Mouse (Mus musculus): ENCODE data around the gene Dnajc14. TPM values are rescaled to one million over a fixed set of nuclear protein-coding genes. Genes with fewer than 3 reads are reported as not detected.
"Not testable (repeated sequence)": the region's sequence is repeated elsewhere in the genome, so short reads cannot be mapped to it uniquely, and the experiment has no call there.

Gene Dnajc14
- polyA plus RNA-seq, 1 experiment from 2014 or later = 56.0 TPM

DNA sequence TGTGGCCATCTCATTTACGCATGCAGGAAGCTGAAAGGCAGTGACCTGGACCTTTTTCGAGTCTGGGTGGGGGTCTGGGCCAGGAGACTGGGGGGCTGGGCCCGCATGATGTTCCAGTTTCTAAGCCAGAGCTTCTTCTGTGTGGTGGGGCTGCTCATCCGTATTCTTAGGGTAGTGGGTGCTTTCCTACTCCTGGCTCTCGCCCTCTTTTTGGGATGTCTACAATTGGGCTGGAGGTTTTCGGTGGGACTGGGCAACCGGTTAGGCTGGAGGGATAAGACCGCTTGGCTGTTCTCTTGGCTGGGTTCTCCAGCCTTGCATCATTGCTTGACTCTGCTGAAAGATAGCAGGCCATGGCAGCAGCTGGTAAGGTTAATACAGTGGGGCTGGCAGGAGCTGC, 3.2 kb downstream of the Dnajc14 start:
- Histone ChIP-seq H3K9ac (ENCODE audit: low read length) (peak overlapping the region; percentile 72), H3K27me3 (ENCODE audit: control insufficient read depth, insufficient read depth, low read depth, low read length) (no peaks in the 10 kb centered on the region), H3K9me3 (ENCODE audit: control insufficient read depth, low read length) (no peaks in the 10 kb centered on the region), H3K4me1 (replicated peaks; ENCODE audit: control insufficient read depth, insufficient read depth, low read length) (peaks cover 38% of the 10 kb centered on the region), H3K36me3 (ENCODE audit: control insufficient read depth, insufficient read depth, low read length) (peaks cover 3% of the 10 kb centered on the region; the same call in 1 of the 2 replicates), H3K4me2 (ENCODE audit: low read depth, low read length) (peak overlapping the region; percentile 64), H3K27ac (ENCODE audit: low read length) (no peak overlapping the region), H3K4me3 (ENCODE audit: low read length) (peak overlapping the region; percentile 84)
- ATAC-seq (ENCODE audit: low read depth) = no peak
- 86% methylated on average over 8 of the region's 8 CpGs for WGBS

DNA sequence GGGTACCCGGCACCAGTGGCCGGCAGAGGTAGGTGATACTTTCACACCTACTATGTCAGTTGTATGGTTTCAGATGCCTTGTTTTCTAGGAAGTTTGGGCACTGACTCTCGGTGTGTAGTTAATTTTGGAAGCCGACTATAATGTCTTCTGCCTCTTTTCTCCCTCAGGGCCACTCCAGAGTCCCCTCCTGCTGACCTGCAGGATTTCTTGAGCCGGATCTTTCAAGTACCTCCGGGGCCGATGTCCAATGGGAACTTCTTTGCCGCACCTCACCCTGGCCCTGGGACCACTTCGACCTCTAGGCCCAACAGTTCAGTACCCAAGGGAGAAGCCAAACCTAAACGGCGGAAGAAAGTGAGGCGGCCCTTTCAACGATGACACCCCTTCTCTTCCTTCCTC, 13.2 kb downstream of the Dnajc14 start, which contains the start of gene Sarnp:
Sarnp (plus strand) TSS at position 301 of the 400 bp plus-strand sequence.
- H3K4me3 ChIP-seq (ENCODE audit: low read length) = no peak within 1 kb of the TSS
- H3K9me3 ChIP-seq (ENCODE audit: control insufficient read depth, low read length) = no peaks in the 10 kb centered on the region
- H3K27ac ChIP-seq (ENCODE audit: low read length) = no peak within 1 kb of the TSS
- WGBS = 87% methylated on average over 13 of the region's 13 CpGs
- H3K4me2 ChIP-seq (ENCODE audit: low read depth, low read length) = no peak within 1 kb of the TSS
- no peak for ATAC-seq (ENCODE audit: low read depth)
- H3K27me3 ChIP-seq (ENCODE audit: control insufficient read depth, insufficient read depth, low read depth, low read length) = no peaks in the 10 kb centered on the region
- H3K4me1 ChIP-seq (replicated peaks; ENCODE audit: control insufficient read depth, insufficient read depth, low read length) = peaks cover 9% of the 10 kb centered on the region
- H3K36me3 ChIP-seq (ENCODE audit: control insufficient read depth, insufficient read depth, low read length) = peaks cover 36% of the 10 kb centered on the region
- H3K9ac ChIP-seq (ENCODE audit: low read length) = no peak within 1 kb of the TSS

DNA sequence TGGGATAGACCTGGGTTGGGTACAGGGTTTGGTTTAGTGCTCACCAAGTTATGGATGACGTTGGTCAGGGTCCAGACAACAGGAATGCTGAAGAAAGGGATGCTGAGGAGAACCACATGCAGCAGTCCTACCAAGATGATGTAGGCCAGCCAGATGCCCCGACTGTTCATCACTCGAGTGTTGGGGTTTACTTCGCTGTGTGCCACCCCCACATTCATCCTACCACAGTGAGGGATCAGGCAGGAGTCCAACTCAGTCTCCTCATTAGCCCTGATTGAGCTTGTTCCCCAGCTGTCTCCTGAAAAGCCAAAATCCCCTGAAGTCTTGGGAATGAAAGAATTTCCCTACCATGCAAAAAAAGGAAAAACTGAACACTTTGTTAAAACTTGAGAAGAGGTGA, 16.4 kb downstream of the Dnajc14 start:
- Histone ChIP-seq H3K27me3 (ENCODE audit: control insufficient read depth, insufficient read depth, low read depth, low read length) (no peaks in the 10 kb centered on the region), H3K4me2 (ENCODE audit: low read depth, low read length) (no peak overlapping the region), H3K36me3 (ENCODE audit: control insufficient read depth, insufficient read depth, low read length) (peaks cover 23% of the 10 kb centered on the region), H3K27ac (ENCODE audit: low read length) (no peak overlapping the region), H3K4me3 (ENCODE audit: low read length) (no peak overlapping the region), H3K9me3 (ENCODE audit: control insufficient read depth, low read length) (no peaks in the 10 kb centered on the region), H3K4me1 (replicated peaks; ENCODE audit: control insufficient read depth, insufficient read depth, low read length) (peaks cover 13% of the 10 kb centered on the region), H3K9ac (ENCODE audit: low read length) (no peak overlapping the region)
- no peak for ATAC-seq (ENCODE audit: low read depth)
- 85% methylated on average over 4 of the region's 4 CpGs for WGBS

DNA sequence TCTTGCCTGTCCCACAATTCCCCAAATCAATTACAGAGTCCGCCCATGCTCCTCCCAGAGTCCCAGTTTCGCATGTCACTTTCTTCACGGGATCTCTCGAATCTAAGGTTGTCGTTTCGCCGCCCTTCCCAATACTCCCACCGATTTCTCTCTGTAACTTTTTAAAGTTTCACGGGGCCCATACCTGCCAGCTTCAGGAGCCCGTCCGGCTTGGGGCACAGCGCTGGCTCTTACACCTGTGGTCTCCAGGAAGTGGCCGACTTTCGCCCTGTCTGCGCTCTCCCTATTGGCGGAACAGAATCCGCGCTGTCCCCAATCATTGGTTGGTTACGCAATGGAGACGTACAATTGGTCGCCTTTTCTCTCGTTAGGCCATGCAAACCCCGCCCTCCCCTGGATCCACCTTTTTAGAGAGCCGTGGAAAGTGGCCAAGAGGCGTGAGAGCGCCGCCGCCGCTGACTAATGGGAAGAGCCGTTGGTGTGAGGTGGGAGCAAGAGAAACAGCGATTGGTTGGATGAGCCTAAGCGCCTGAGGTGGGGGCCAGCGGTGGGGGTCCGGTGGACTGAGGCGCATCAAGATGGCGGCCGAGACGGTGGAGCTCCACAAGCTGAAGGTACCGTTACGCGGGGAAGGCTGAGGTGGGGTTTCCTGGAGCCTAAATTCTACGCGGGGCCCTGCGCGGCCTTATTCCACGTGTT, 17.6 kb downstream of the Dnajc14 start, which contains the start of gene Ormdl2:
Ormdl2 (minus strand) TSS at position 288 of the 699 bp plus-strand sequence.
- Histone ChIP-seq H3K9me3 (ENCODE audit: control insufficient read depth, low read length) (no peaks in the 10 kb centered on the region), H3K36me3 (ENCODE audit: control insufficient read depth, insufficient read depth, low read length) (peaks cover 21% of the 10 kb centered on the region), H3K4me2 (ENCODE audit: low read depth, low read length) (peak within 1 kb of the TSS; percentile 77), H3K9ac (ENCODE audit: low read length) (peak within 1 kb of the TSS; percentile 86), H3K27me3 (ENCODE audit: control insufficient read depth, insufficient read depth, low read depth, low read length) (no peaks in the 10 kb centered on the region), H3K27ac (ENCODE audit: low read length) (peak within 1 kb of the TSS; percentile 47), H3K4me3 (ENCODE audit: low read length) (peak within 1 kb of the TSS; percentile 85), H3K4me1 (replicated peaks; ENCODE audit: control insufficient read depth, insufficient read depth, low read length) (peaks cover 13% of the 10 kb centered on the region)
- ATAC-seq (ENCODE audit: low read depth) = peak; percentile 100
- under 1% methylated on average over 46 of the region's 46 CpGs for WGBS

DNA sequence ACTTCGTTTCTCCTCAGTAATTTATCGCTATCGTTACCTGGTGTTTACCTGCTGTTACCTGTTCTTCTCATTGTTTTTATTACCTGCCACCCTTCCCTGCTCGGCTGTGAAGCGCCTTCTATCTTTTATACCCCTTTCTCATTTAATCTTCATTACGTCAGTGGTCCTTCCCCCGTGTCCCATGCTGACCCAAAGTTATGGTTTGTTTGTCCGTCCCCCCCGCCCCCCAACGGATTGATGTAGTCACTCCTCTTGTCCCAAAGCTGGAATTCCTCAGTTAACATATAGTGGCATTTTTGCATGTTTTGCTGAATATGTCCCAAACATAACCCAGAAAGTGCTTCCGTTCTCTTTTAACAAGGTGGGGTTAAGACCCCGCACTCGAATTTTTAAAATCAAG, 18.3 kb downstream of the Dnajc14 start:
- Histone ChIP-seq H3K36me3 (ENCODE audit: control insufficient read depth, insufficient read depth, low read length) (peaks cover 17% of the 10 kb centered on the region), H3K4me1 (replicated peaks; ENCODE audit: control insufficient read depth, insufficient read depth, low read length) (peaks cover 13% of the 10 kb centered on the region), H3K9ac (ENCODE audit: low read length) (peak overlapping the region; percentile 86), H3K4me3 (ENCODE audit: low read length) (peak overlapping the region; percentile 85), H3K9me3 (ENCODE audit: control insufficient read depth, low read length) (no peaks in the 10 kb centered on the region), H3K27me3 (ENCODE audit: control insufficient read depth, insufficient read depth, low read depth, low read length) (no peaks in the 10 kb centered on the region), H3K27ac (ENCODE audit: low read length) (peak overlapping the region; percentile 47), H3K4me2 (ENCODE audit: low read depth, low read length) (peak overlapping the region; percentile 77)
- ATAC-seq (ENCODE audit: low read depth) = no peak
- WGBS = 2% methylated on average over 13 of the region's 13 CpGs

DNA sequence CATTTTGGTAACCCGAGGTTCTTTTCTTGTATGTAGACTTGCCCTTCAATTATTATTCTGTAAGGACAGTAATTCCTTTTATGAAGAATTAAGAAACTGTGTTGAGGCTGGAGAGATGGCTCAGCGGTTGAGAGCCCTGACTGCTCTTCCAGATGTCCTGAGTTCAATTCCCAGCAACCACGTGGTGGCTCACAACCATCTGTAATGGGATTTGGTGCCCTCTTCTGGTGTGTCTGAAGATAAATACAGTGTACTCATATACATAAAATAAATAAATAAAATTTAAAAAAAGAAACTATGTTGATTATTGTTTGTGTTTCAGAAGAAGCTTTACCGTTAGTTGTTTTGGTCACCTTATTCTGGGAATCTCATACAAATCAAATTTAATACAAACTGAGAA, 19.2 kb downstream of the Dnajc14 start:
- not testable (repeated sequence) for H3K9ac ChIP-seq (ENCODE audit: low read length); ATAC-seq (ENCODE audit: low read depth); H3K9me3 ChIP-seq (ENCODE audit: control insufficient read depth, low read length); H3K27ac ChIP-seq (ENCODE audit: low read length); H3K27me3 ChIP-seq (ENCODE audit: control insufficient read depth, insufficient read depth, low read depth, low read length); H3K36me3 ChIP-seq (ENCODE audit: control insufficient read depth, insufficient read depth, low read length)
- Histone ChIP-seq H3K4me1 (replicated peaks; ENCODE audit: control insufficient read depth, insufficient read depth, low read length) (peaks cover 13% of the 10 kb centered on the region), H3K4me3 (ENCODE audit: low read length) (peak overlapping the region; percentile 85; the same call in 1 of the 2 replicates), H3K4me2 (ENCODE audit: low read depth, low read length) (peak overlapping the region; percentile 77)
- WGBS = 71% methylated on average over 4 of the region's 4 CpGs

DNA sequence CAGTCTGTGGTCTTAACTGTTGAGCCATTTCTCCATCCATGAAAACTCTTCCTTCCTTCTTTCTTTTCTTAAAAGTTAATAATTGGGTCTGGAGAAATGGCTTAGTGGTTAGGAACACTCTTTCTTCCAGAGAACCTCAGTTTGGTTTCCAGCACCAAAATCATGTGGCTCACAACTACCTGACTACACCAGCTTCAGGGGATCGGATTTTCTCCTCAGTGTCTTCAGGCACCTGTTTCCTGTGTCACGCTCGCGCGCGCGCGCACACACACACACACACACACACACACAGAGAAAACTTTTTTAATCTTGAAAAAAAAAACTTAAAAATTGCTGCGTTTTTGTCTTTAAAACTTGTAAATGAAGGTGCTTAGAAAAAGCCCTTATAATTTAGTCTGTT, 20.0 kb downstream of the Dnajc14 start:
- Histone ChIP-seq H3K27me3 (ENCODE audit: control insufficient read depth, insufficient read depth, low read depth, low read length) (no peaks in the 10 kb centered on the region), H3K36me3 (ENCODE audit: control insufficient read depth, insufficient read depth, low read length) (peaks cover 4% of the 10 kb centered on the region), H3K9ac (ENCODE audit: low read length) (no peak overlapping the region), H3K9me3 (ENCODE audit: control insufficient read depth, low read length) (no peaks in the 10 kb centered on the region), H3K4me2 (ENCODE audit: low read depth, low read length) (no peak overlapping the region), H3K4me1 (replicated peaks; ENCODE audit: control insufficient read depth, insufficient read depth, low read length) (peaks cover 13% of the 10 kb centered on the region), H3K27ac (ENCODE audit: low read length) (no peak overlapping the region), H3K4me3 (ENCODE audit: low read length) (no peak overlapping the region)
- ATAC-seq (ENCODE audit: low read depth) = no peak
- WGBS = 95% methylated on average over 9 of the region's 9 CpGs

DNA sequence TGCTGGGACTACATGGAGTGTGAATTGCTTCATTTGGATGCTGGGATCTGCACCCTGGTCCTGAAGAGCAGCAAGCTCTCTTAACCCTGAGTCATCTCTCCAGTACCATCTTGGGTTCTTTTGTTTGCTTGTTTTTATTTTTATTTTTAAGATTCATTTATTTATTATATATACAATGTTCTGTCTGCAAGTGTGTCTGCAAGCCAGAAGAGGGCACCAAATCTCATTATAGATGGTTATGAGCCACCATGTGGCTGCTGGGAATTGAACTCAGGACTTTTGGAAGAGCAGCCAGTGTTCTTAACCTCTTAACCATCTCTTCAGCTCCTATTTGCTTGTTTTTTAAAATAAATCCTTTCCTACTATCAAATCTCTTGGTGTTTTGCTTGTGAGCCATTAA, 33.5 kb downstream of the Dnajc14 start:
- Histone ChIP-seq H3K4me2 (ENCODE audit: low read depth, low read length) (no peak overlapping the region), H3K36me3 (ENCODE audit: control insufficient read depth, insufficient read depth, low read length) (peaks cover 23% of the 10 kb centered on the region), H3K4me3 (ENCODE audit: low read length) (no peak overlapping the region), H3K27me3 (ENCODE audit: control insufficient read depth, insufficient read depth, low read depth, low read length) (no peaks in the 10 kb centered on the region), H3K4me1 (replicated peaks; ENCODE audit: control insufficient read depth, insufficient read depth, low read length) (no peaks in the 10 kb centered on the region), H3K27ac (ENCODE audit: low read length) (no peak overlapping the region), H3K9me3 (ENCODE audit: control insufficient read depth, low read length) (no peaks in the 10 kb centered on the region), H3K9ac (ENCODE audit: low read length) (no peak overlapping the region)
- ATAC-seq (ENCODE audit: low read depth) = no peak

DNA sequence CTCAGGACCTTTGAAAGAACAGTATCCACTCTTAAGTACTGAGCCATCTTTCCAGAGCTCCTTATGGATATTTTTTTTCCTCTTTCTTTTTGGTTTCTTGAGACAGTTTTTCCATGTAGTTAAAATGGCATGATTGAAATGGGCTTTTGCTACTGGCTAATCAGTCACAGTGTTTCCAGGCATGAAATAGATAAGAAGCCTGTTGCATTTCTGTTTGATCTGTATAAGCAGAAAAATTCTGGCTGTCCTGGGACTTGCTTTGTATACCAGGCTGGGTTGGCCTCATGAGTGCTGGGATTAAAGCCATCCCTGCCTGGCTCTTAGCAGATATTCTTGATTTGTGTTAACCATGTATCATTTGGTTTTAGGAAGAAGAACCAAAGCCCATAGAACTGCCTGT, 35.6 kb downstream of the Dnajc14 start:
- peaks cover 21% of the 10 kb centered on the region for H3K36me3 ChIP-seq (ENCODE audit: control insufficient read depth, insufficient read depth, low read length)
- no peak overlapping the region for H3K27ac ChIP-seq (ENCODE audit: low read length)

More for the DNA sequence above, 35.6 kb downstream of the Dnajc14 start:
- H3K4me3 ChIP-seq (ENCODE audit: low read length) = no peak overlapping the region
- ATAC-seq (ENCODE audit: low read depth) = no peak
- no peaks in the 10 kb centered on the region for H3K4me1 ChIP-seq (replicated peaks; ENCODE audit: control insufficient read depth, insufficient read depth, low read length)
- H3K9me3 ChIP-seq (ENCODE audit: control insufficient read depth, low read length) = no peaks in the 10 kb centered on the region
- H3K9ac ChIP-seq (ENCODE audit: low read length) = no peak overlapping the region
- no peak overlapping the region for H3K4me2 ChIP-seq (ENCODE audit: low read depth, low read length)
- H3K27me3 ChIP-seq (ENCODE audit: control insufficient read depth, insufficient read depth, low read depth, low read length) = no peaks in the 10 kb centered on the region

All from lung, embryonic 16.5 days (tissue).